Mouse (Mus musculus): ENCODE results near the gene Reep1.
"Not testable (repeated sequence)": the region's sequence is repeated elsewhere in the genome, so short reads cannot be mapped to it uniquely, and the experiment has no call there.

Gene Reep1

GRCm38 (mm10) chr6:71840597-71841290, 133.4 kb downstream of the Reep1 start:
- ATAC-seq (ENCODE audit: low TSS enrichment), result no peak

DNA sequence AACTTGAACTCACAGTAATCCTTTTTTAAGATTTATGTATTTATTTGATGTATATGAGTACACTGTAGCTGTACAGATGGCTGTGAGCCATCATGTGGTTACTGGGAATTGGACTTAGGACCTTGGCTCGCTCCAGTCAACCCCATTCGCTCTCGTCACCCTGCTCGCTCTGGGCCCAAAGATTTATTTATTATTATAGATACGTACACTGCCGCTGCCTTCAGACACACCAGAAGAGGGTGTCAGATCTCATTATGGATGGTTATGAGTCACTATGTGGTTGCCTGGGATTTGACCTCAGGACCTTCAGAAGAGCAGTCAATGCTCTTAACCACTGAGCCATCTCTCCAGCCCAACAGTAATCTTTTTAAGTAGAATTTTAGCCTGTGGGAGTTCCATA, 139.5 kb downstream of the Reep1 start:
- not testable (repeated sequence) for ATAC-seq (ENCODE audit: low TSS enrichment)

All from frontal cortex, adult (tissue).